Mouse (Mus musculus): Measurements from ENCODE around the gene Fance. TPM values are rescaled to one million over a fixed set of nuclear protein-coding genes. Genes with fewer than 3 reads are reported as not detected.
A peak's percentile ranks its signal among the peaks of the same experiment; 100 is the strongest.
"Not testable (repeated sequence)": the region's sequence is repeated elsewhere in the genome, so short reads cannot be mapped to it uniquely, and the experiment has no call there.

The Fance gene
- total and polyA plus RNA-seq, 2 experiments, result 6.4 to 9.1 TPM

DNA sequence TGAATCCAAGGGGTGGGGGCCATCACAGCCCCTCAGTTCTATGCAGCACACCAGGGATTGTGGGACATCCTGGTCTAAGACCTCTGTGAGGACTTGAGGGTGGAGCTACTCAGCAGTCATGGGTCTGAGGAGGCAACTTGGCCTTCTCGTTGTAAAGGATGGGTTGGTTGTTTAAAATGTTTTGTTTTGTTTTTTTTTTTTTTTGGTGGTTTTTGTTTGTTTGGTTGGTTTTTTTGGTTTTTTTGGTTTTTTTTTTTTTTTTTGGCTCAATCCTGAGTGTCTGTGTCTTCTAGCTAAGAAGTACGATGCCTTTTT lies 16.9 kb downstream of the Fance start:
- TF ChIP-seq CTCF (IDR thresholded peaks at IDR 0.05; ENCODE audit: low read depth, low read length), result no peak
- TF ChIP-seq POLR2A (IDR thresholded peaks at IDR 0.05; ENCODE audit: extremely low read depth, insufficient read depth, low read length), result no peak
- H3K79me2 ChIP-seq (ENCODE audit: control insufficient read depth, insufficient read depth, low read length), result no peaks in the 10 kb centered on the region
- 28% methylated on average over 2 of the region's 2 CpGs for WGBS
- H3K4me3 ChIP-seq (ENCODE audit: insufficient read depth, low read depth, low read length), result no peak overlapping the region
- H3K9ac ChIP-seq (ENCODE audit: low read depth, low read length), result no peak overlapping the region
- peaks cover 9% of the 10 kb centered on the region for H3K36me3 ChIP-seq (ENCODE audit: control insufficient read depth, insufficient read depth, low read length)
- DNase-seq (ENCODE audit: extremely low read depth, low read depth, low spot score), result no peak
- peaks cover 13% of the 10 kb centered on the region for H3K4me1 ChIP-seq (ENCODE audit: control insufficient read depth, insufficient read depth, low read length)
- H3K27ac ChIP-seq (replicated peaks; ENCODE audit: insufficient read depth, low read depth, low read length), result no peak overlapping the region
- no peaks in the 10 kb centered on the region for H3K27me3 ChIP-seq (ENCODE audit: control insufficient read depth, insufficient read depth, low read length)

DNA sequence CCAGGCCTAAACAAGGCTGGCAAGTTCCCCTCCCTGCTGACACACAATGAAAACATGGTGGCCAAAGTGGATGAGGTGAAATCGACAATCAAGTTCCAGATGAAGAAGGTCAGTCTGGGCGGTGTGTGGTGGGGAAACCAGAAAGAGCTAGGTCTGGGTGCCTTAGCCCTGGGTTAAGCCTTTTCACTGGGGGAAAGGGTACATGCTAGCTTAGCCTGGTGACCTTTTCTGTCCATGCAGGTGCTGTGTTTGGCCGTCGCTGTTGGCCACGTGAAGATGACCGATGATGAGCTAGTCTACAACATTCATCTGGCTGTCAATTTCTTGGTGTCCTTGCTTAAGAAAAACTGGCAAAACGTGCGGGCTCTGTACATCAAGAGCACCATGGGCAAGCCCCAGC lies 17.3 kb downstream of the Fance start:
- not testable (repeated sequence) for H3K4me3 ChIP-seq (ENCODE audit: insufficient read depth, low read depth, low read length); H3K27me3 ChIP-seq (ENCODE audit: control insufficient read depth, insufficient read depth, low read length); H3K79me2 ChIP-seq (ENCODE audit: control insufficient read depth, insufficient read depth, low read length); H3K27ac ChIP-seq (replicated peaks; ENCODE audit: insufficient read depth, low read depth, low read length); H3K36me3 ChIP-seq (ENCODE audit: control insufficient read depth, insufficient read depth, low read length); H3K9ac ChIP-seq (ENCODE audit: low read depth, low read length)
- peak; percentile 41 for DNase-seq (ENCODE audit: extremely low read depth, low read depth, low spot score)
- H3K4me1 ChIP-seq (ENCODE audit: control insufficient read depth, insufficient read depth, low read length), result peaks cover 13% of the 10 kb centered on the region
- WGBS, result 35% methylated on average over 8 of the region's 8 CpGs

DNA sequence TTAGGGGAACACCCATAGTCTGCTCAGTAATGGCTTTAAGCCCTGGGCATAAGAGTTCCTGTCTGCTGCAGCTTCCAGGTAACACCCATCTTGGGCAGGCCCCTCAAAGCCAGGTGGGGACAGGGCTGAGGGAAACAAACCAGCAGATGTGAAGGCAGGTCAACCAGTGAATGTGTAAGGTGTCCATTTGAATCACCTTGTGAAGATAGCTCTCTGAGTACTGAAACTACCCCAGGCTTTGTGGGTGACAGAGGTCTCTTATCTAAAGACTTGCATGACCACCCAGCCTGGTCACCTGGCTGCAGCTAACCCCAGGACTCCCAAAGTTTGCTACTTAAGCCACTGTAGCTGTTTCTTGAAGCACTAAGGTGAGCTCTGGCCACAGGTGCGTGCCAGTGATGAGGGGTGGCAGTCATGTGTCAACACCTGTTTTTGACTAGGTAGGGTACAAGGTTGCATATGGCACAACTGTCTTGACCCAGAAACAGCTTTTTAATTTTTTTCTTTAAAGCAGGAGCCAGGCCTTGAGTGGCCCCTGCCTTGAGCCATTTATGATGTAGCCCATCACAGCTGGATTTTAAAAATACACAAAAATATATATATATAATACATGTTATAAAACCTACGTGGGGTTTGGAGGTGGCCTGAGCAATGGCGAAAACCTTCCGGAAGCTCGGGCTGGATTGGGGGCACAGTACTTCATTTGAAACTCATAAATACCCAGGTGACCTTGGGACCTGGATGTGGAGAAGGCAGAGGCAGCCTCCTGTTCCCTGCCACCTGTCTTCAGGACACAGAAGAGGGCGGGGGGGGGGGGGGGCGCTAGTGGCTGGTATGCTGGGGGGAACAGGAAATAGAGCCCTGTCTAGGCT lies 18.2 kb downstream of the Fance start:
- H3K27ac ChIP-seq (replicated peaks; ENCODE audit: insufficient read depth, low read depth, low read length), result no peak overlapping the region
- H3K36me3 ChIP-seq (ENCODE audit: control insufficient read depth, insufficient read depth, low read length), result peaks cover 9% of the 10 kb centered on the region
- H3K4me3 ChIP-seq (ENCODE audit: insufficient read depth, low read depth, low read length), result no peak overlapping the region
- H3K9ac ChIP-seq (ENCODE audit: low read depth, low read length), result no peak overlapping the region
- DNase-seq (ENCODE audit: extremely low read depth, low read depth, low spot score), result no peak
- no peaks in the 10 kb centered on the region for H3K27me3 ChIP-seq (ENCODE audit: control insufficient read depth, insufficient read depth, low read length)
- H3K79me2 ChIP-seq (ENCODE audit: control insufficient read depth, insufficient read depth, low read length), result no peaks in the 10 kb centered on the region
- TF ChIP-seq POLR2A (IDR thresholded peaks at IDR 0.05; ENCODE audit: extremely low read depth, insufficient read depth, low read length), result no peak
- TF ChIP-seq CTCF (IDR thresholded peaks at IDR 0.05; ENCODE audit: low read depth, low read length), result no peak
- H3K4me1 ChIP-seq (ENCODE audit: control insufficient read depth, insufficient read depth, low read length), result peaks cover 13% of the 10 kb centered on the region
- WGBS, result 71% methylated on average over 7 of the region's 7 CpGs

DNA sequence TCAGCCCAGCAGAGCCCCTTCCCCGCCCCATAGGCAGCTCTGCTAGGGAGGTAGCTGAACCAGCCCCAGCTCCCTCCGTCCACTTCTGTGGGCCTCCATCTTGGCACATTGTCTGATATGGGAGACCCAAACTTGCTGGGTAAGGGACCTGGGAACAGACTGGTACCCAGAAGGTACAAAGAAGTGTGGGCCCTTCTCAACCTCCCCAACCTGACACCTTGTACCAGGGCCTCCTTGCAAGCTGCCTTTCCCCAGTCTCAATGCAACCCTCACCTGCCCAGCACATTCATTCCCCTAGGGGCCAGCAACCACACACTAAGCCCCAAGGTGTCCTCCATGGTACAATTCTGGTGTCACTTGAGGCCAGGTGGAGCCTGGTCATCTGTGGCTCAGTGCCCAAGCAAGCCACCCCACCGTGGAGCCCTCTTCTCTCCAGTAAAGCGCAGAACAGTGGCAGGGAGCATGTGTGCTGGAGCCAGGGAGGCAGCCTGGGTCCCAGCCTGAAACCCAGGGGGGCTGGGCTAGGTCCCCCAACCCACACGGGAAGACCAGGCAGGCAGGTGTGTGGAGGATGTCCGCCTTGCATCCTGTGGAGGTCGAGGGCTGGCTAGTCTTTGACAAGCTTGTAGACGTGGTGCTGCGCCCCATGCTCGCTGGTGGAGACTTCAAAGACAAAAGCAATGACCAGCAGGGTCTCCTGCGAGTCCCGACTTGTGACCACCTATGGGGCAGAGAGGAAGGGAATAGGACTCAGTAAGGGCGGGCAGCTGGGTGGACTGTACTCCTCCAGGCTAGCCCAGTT lies 19.0 kb downstream of the Fance start:
- H3K36me3 ChIP-seq (ENCODE audit: control insufficient read depth, insufficient read depth, low read length), result peaks cover 9% of the 10 kb centered on the region
- WGBS, result 72% methylated on average over 13 of the region's 13 CpGs
- DNase-seq (ENCODE audit: extremely low read depth, low read depth, low spot score), result no peak

DNA sequence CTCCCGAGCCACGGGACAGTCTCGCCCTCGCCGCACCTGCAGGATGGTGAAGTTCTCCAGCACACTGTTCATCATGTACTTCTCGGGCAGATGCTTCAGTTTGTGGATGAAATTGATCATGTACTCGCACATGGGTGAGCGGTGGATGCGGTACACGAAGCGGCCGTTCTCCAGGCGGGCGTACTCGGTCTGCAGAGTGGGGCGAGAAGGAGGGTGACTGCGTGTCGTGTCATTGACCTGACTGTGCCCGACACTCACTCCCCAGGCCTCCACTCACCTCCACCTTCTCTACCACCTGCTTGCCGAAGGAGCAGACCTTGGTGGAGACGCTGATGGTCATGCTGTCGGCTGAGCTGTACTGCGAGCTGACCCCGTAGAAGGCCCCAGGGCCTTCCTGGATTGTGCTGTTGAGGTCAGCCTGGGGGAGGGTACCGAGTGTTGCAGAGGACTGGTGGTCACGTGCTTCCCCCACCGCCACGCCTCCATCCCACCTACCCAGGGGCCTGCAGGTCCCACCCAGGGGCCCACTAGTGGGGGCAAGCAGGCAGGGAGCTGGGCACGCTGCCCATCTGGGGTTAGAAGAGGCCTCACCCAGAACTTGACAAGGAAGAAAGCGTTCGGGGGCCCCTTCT lies 19.7 kb downstream of the Fance start:
- H3K36me3 ChIP-seq (ENCODE audit: control insufficient read depth, insufficient read depth, low read length), result peaks cover 9% of the 10 kb centered on the region
- no peak for TF ChIP-seq CTCF (IDR thresholded peaks at IDR 0.05; ENCODE audit: low read depth, low read length)
- TF ChIP-seq POLR2A (IDR thresholded peaks at IDR 0.05; ENCODE audit: extremely low read depth, insufficient read depth, low read length), result no peak
- 84% methylated on average over 31 of the region's 31 CpGs for WGBS

More for the DNA sequence above, 19.0 kb downstream of the Fance start:
- Histone ChIP-seq H3K4me1 (ENCODE audit: control insufficient read depth, insufficient read depth, low read length) (peaks cover 9% of the 10 kb centered on the region), H3K27ac (replicated peaks; ENCODE audit: insufficient read depth, low read depth, low read length) (no peak overlapping the region), H3K4me3 (ENCODE audit: insufficient read depth, low read depth, low read length) (no peak overlapping the region), H3K27me3 (ENCODE audit: control insufficient read depth, insufficient read depth, low read length) (no peaks in the 10 kb centered on the region), H3K9ac (ENCODE audit: low read depth, low read length) (no peak overlapping the region), H3K79me2 (ENCODE audit: control insufficient read depth, insufficient read depth, low read length) (no peaks in the 10 kb centered on the region)
- no peak for TF ChIP-seq CTCF (IDR thresholded peaks at IDR 0.05; ENCODE audit: low read depth, low read length)
- no peak for TF ChIP-seq POLR2A (IDR thresholded peaks at IDR 0.05; ENCODE audit: extremely low read depth, insufficient read depth, low read length)

More for the DNA sequence above, 19.7 kb downstream of the Fance start:
- Histone ChIP-seq H3K4me1 (ENCODE audit: control insufficient read depth, insufficient read depth, low read length) (peaks cover 5% of the 10 kb centered on the region), H3K27me3 (ENCODE audit: control insufficient read depth, insufficient read depth, low read length) (no peaks in the 10 kb centered on the region), H3K9ac (ENCODE audit: low read depth, low read length) (no peak overlapping the region), H3K4me3 (ENCODE audit: insufficient read depth, low read depth, low read length) (no peak overlapping the region), H3K79me2 (ENCODE audit: control insufficient read depth, insufficient read depth, low read length) (no peaks in the 10 kb centered on the region), H3K27ac (replicated peaks; ENCODE audit: insufficient read depth, low read depth, low read length) (no peak overlapping the region)
- DNase-seq (ENCODE audit: extremely low read depth, low read depth, low spot score), result no peak

Measured in liver, adult 2 months (tissue).